Mouse (Mus musculus): ENCODE measurements around the gene Ap4e1. TPM values are rescaled to one million over a fixed set of nuclear protein-coding genes. Genes with fewer than 3 reads are reported as not detected.

The Ap4e1 gene
- polyA plus RNA-seq (2012; rRNA removed), result 1.6 and 2.5 TPM in 2 replicates

DNA sequence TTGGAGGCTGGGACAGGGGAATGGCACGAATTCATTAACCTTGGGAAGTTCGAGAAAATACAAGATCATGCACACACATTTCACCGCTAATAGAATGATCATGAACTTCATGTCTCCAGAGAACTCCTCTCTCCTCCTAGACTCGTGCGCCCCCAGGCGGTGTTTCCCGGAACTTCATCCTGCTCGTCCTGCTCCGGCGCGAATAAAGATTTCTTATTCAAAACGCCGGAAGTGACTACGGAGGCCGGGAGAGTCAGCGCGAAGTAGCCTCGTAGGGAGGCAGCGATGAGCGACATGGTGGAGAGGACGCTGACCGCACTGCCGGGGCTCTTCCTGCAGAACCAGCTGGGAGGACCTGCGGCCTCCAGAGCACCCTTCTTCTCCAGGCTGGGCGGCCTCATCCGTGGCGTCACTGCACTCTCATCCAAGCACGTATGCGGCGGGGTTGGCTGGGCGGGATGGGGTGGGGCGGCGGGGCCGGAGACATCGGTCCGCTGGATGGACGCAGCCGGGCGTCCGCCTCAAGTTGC is at the start of gene Ap4e1:
Gene Ap4e1 (plus strand): TSS at position 249 of the 530 bp plus-strand sequence.
- peak; percentile 95 for TF ChIP-seq CTCF (IDR thresholded peaks at IDR 0.05; ENCODE audit: extremely low read depth, insufficient read depth, insufficient read length, insufficient replicate concordance)
- TF ChIP-seq POLR2A (IDR thresholded peaks at IDR 0.05; ENCODE audit: low read depth, low read length), result peak; percentile 57
- peak within 1 kb of the TSS; percentile 96 for H3K4me3 ChIP-seq (ENCODE audit: extremely low read depth, insufficient read depth, insufficient read length)
- DNase-seq (ENCODE audit: low read depth in 1 of 2, low spot score in 2 of 2), result peak; percentile 80 to 88
- H3K27ac ChIP-seq (ENCODE audit: insufficient read depth, low read length), result peak within 1 kb of the TSS; percentile 53; the same call in 1 of the 2 replicates
- peaks cover 2% of the 10 kb centered on the region; the same call in 1 of the 2 replicates for H3K27me3 ChIP-seq (ENCODE audit: control insufficient read depth, insufficient read depth, low read length)
- 1% methylated on average over 34 of the region's 40 CpGs for WGBS
- peaks cover 4% of the 10 kb centered on the region; the same call in 1 of the 2 replicates for H3K36me3 ChIP-seq (ENCODE audit: control insufficient read depth, insufficient read depth, low read length)
- H3K4me1 ChIP-seq (ENCODE audit: control insufficient read depth, insufficient read depth, insufficient read length), result no peaks in the 10 kb centered on the region; the same call in 1 of the 2 replicates

DNA sequence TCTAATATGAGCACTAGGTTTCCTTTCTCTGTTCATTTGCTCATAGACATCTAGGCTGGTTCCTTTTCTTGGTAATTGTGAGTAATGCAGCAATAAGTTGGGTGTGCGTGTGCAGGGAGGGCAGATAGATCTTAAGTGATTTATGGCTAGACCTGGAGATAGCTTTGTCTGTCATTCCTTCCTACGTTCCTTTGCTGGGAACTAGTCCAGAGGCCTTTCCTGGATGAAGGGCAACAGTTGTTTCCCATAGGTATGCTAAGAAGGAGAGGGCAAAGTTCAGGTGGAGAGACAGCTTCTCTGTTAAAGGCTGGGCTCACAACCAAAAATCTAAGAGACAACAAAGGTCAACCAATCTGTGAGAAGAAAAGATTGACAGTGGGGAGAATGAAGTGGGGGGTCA is 46.8 kb upstream of the Ap4e1 start:
- TF ChIP-seq POLR2A (IDR thresholded peaks at IDR 0.05; ENCODE audit: low read depth, low read length) (no peak), CTCF (IDR thresholded peaks at IDR 0.05; ENCODE audit: extremely low read depth, insufficient read depth, insufficient read length, insufficient replicate concordance) (no peak)
- Histone ChIP-seq H3K4me1 (ENCODE audit: control insufficient read depth, insufficient read depth, insufficient read length) (no peaks in the 10 kb centered on the region), H3K27me3 (ENCODE audit: control insufficient read depth, insufficient read depth, low read length) (no peaks in the 10 kb centered on the region), H3K36me3 (ENCODE audit: control insufficient read depth, insufficient read depth, low read length) (no peaks in the 10 kb centered on the region), H3K27ac (ENCODE audit: insufficient read depth, low read length) (no peak overlapping the region), H3K4me3 (ENCODE audit: extremely low read depth, insufficient read depth, insufficient read length) (no peak overlapping the region)
- no peak for DNase-seq (ENCODE audit: low read depth in 1 of 2, low spot score in 2 of 2)
- WGBS, result 85% methylated on average over 2 of the region's 2 CpGs

DNA sequence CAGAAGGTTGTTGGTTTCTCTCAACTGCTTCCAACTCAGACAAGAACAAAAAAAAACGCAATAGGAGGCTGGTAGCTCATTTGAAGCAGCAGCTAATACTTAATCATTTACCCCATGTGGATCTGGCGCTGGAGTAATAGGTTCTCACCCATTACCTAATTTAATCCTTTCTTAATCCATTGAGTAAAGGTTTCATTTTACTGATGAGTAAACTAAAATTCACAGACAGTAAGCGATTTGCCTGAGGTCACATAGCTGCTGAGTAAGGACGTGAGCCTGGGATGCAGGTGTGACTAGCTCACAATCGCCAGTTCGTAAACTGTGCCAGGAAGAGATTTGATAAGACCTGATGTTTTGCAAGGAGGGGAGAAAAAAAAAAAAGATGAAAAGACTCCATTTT is 31.1 kb upstream of the Ap4e1 start:
- H3K27ac ChIP-seq (ENCODE audit: insufficient read depth, low read length), result no peak overlapping the region
- WGBS, result 85% methylated on average over 6 of the region's 6 CpGs

DNA sequence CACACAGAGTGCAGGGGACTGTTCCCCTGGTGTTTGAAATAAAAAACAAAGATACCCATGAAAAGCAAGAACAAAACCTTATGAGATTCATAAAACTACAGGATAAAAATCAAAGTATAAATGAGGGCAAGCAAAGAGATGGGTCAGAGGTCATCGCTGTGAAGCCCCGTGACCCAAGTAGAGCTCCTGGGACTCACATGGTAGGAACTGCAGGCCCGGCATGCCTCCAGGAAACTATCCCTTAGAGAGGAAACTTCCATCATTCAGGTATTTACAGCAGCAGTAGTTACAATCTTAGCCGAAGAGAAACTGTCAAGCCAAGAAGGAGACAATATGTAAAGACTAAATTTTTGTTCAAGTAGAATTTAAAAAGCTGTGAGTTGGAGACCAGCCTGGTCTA is 25.3 kb upstream of the Ap4e1 start:
- Histone ChIP-seq H3K36me3 (ENCODE audit: control insufficient read depth, insufficient read depth, low read length) (no peaks in the 10 kb centered on the region), H3K4me3 (ENCODE audit: extremely low read depth, insufficient read depth, insufficient read length) (no peak overlapping the region), H3K4me1 (ENCODE audit: control insufficient read depth, insufficient read depth, insufficient read length) (no peaks in the 10 kb centered on the region), H3K27me3 (ENCODE audit: control insufficient read depth, insufficient read depth, low read length) (no peaks in the 10 kb centered on the region), H3K27ac (ENCODE audit: insufficient read depth, low read length) (no peak overlapping the region)
- 74% methylated on average over 4 of the region's 4 CpGs for WGBS
- no peak for DNase-seq (ENCODE audit: low read depth in 1 of 2, low spot score in 2 of 2)
- TF ChIP-seq CTCF (IDR thresholded peaks at IDR 0.05; ENCODE audit: extremely low read depth, insufficient read depth, insufficient read length, insufficient replicate concordance) (no peak), POLR2A (IDR thresholded peaks at IDR 0.05; ENCODE audit: low read depth, low read length) (no peak)

More for the DNA sequence above, 31.1 kb upstream of the Ap4e1 start:
- no peak for DNase-seq (ENCODE audit: low read depth in 1 of 2, low spot score in 2 of 2)
- TF ChIP-seq POLR2A (IDR thresholded peaks at IDR 0.05; ENCODE audit: low read depth, low read length) (no peak), CTCF (IDR thresholded peaks at IDR 0.05; ENCODE audit: extremely low read depth, insufficient read depth, insufficient read length, insufficient replicate concordance) (no peak)
- Histone ChIP-seq H3K36me3 (ENCODE audit: control insufficient read depth, insufficient read depth, low read length) (no peaks in the 10 kb centered on the region), H3K27me3 (ENCODE audit: control insufficient read depth, insufficient read depth, low read length) (no peaks in the 10 kb centered on the region), H3K4me1 (ENCODE audit: control insufficient read depth, insufficient read depth, insufficient read length) (no peaks in the 10 kb centered on the region), H3K4me3 (ENCODE audit: extremely low read depth, insufficient read depth, insufficient read length) (no peak overlapping the region)

DNA sequence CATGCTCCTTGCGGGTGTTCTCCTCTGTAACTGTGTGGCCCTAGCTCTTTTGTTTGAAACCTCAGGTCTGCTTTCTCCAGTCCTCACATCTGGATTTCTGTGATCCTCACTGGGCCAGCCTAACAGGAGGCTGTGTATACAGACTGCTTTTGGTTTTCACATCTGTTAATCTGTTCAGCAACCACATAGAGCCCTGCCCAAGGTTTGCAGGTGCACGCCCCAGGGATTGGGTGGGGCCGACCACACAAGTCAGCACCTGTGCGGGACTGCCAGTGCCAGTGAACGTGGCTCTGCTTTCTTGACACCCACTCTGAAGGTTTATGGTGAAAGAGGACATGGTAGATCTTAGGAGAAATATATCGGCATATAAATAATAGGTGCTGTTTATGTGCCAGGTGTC is 18.6 kb upstream of the Ap4e1 start:
- WGBS, result 59% methylated on average over 6 of the region's 6 CpGs
- H3K27me3 ChIP-seq (ENCODE audit: control insufficient read depth, insufficient read depth, low read length), result no peaks in the 10 kb centered on the region
- no peak for DNase-seq (ENCODE audit: low read depth in 1 of 2, low spot score in 2 of 2)

DNA sequence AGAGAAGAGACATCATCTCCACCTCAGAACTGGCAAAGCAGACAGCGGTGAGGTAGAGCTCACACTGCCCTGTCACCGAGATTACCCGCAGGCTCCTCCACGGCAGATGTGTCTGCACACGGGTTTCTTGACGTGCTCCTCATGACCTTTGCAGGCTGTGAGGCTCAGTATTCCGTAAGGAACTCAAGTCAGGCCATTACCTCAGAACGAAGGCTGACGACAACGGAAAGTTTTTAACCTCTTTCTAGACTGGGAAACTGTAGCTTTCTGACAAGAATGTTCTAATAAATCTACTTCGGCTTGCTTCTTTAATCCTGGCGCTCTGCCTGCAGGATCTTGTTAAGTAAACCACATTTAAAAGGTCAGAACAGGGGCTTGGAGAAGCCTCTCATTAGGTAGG is 15.8 kb upstream of the Ap4e1 start:
- no peak for DNase-seq (ENCODE audit: low read depth in 1 of 2, low spot score in 2 of 2)
- no peaks in the 10 kb centered on the region for H3K36me3 ChIP-seq (ENCODE audit: control insufficient read depth, insufficient read depth, low read length)
- no peak overlapping the region for H3K27ac ChIP-seq (ENCODE audit: insufficient read depth, low read length)
- no peaks in the 10 kb centered on the region for H3K27me3 ChIP-seq (ENCODE audit: control insufficient read depth, insufficient read depth, low read length)
- 82% methylated on average over 12 of the region's 12 CpGs for WGBS
- TF ChIP-seq POLR2A (IDR thresholded peaks at IDR 0.05; ENCODE audit: low read depth, low read length) (no peak), CTCF (IDR thresholded peaks at IDR 0.05; ENCODE audit: extremely low read depth, insufficient read depth, insufficient read length, insufficient replicate concordance) (no peak)
- no peak overlapping the region for H3K4me3 ChIP-seq (ENCODE audit: extremely low read depth, insufficient read depth, insufficient read length)
- peaks cover 2% of the 10 kb centered on the region; the same call in 1 of the 2 replicates for H3K4me1 ChIP-seq (ENCODE audit: control insufficient read depth, insufficient read depth, insufficient read length)

More for the DNA sequence above, 18.6 kb upstream of the Ap4e1 start:
- H3K4me3 ChIP-seq (ENCODE audit: extremely low read depth, insufficient read depth, insufficient read length), result no peak overlapping the region
- no peaks in the 10 kb centered on the region for H3K36me3 ChIP-seq (ENCODE audit: control insufficient read depth, insufficient read depth, low read length)
- no peak for TF ChIP-seq CTCF (IDR thresholded peaks at IDR 0.05; ENCODE audit: extremely low read depth, insufficient read depth, insufficient read length, insufficient replicate concordance)
- TF ChIP-seq POLR2A (IDR thresholded peaks at IDR 0.05; ENCODE audit: low read depth, low read length), result no peak
- peaks cover 2% of the 10 kb centered on the region; the same call in 1 of the 2 replicates for H3K4me1 ChIP-seq (ENCODE audit: control insufficient read depth, insufficient read depth, insufficient read length)
- H3K27ac ChIP-seq (ENCODE audit: insufficient read depth, low read length), result no peak overlapping the region
